ENCODE assay signal across 7 mouse cellular contexts in the genomic region with DNA sequence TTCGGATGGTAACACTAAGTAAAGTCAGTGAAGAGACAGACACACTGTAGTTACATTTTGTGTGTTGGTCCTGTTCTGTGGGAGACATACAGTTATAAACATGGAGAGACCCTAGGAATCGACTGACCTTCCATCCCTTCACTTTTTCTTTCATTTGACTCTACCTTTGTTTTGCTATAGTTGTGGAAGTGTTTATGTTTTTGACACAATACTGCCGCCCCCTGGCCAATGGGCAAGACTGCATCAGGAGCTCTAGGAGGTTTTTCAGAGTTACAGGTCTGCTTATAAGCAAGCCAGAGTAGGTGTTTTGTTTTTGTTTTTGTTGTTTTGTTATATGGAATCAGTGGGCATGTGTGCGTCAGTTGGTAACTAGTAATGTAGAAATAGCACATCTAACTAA.
DNase-seq lines count a peak whose midpoint lies in the region; TF ChIP-seq lines count a peak whose summit lies in the region.

No protein-coding gene starts in this region.

- no peak overlapping the region for H3K27ac ChIP-seq in bone marrow macrophage, adult 2 months (ENCODE audit: insufficient read depth, low read depth, low read length)

- peaks cover 11% of the 10 kb centered on the region for H3K4me1 ChIP-seq in bone marrow macrophage, adult 2 months (ENCODE audit: control insufficient read depth, insufficient read depth, low read length)
- no peaks in the 10 kb centered on the region for H3K4me1 ChIP-seq in lung, adult 2 months (ENCODE audit: control insufficient read depth, insufficient read depth, low read length)

- peak; percentile 80 for DNase-seq in 3T3-L1 (ENCODE audit: low read depth, low spot score)
- peak; percentile 80 to 83 for DNase-seq in B cell, adult 2 months
- DNase-seq in fibroblast of lung, adult 2 months (ENCODE audit: low read depth): peak; percentile 37
- DNase-seq in kidney, postnatal 36 days: peak; percentile 63 to 85
- peak; percentile 66 for DNase-seq in lung, adult 2 months
- peak; percentile 52 for DNase-seq in skeletal muscle tissue, adult 2 months (ENCODE audit: low read depth, low spot score)

- 47% methylated on average over 4 of the region's 4 CpGs for WGBS in lung, adult 2 months

- 0 out of 2 replicates have a peak, but pooled peaks have one; percentile 35 for TF ChIP-seq CTCF in bone marrow macrophage, adult 2 months (IDR thresholded peaks at IDR 0.05; ENCODE audit: low read depth, low read length)
- TF ChIP-seq CTCF in lung, adult 2 months (IDR thresholded peaks at IDR 0.05; ENCODE audit: insufficient read depth, low read length): peak; percentile 71

- no peak overlapping the region for H3K4me3 ChIP-seq in bone marrow macrophage, adult 2 months (ENCODE audit: insufficient read depth, low read length)
- H3K4me3 ChIP-seq in lung, adult 2 months (replicated peaks; ENCODE audit: extremely low read depth, low read depth, low read length): no peak overlapping the region

- no peak for TF ChIP-seq POLR2A in bone marrow macrophage, adult 2 months (IDR thresholded peaks at IDR 0.05; ENCODE audit: borderline replicate concordance, low read depth, low read length)
- no peak for TF ChIP-seq POLR2A in lung, adult 2 months (IDR thresholded peaks at IDR 0.05; ENCODE audit: borderline replicate concordance, extremely low read depth, low read depth, low read length)
